ENCODE assay signal across 10 mouse cellular contexts in the genomic region with DNA sequence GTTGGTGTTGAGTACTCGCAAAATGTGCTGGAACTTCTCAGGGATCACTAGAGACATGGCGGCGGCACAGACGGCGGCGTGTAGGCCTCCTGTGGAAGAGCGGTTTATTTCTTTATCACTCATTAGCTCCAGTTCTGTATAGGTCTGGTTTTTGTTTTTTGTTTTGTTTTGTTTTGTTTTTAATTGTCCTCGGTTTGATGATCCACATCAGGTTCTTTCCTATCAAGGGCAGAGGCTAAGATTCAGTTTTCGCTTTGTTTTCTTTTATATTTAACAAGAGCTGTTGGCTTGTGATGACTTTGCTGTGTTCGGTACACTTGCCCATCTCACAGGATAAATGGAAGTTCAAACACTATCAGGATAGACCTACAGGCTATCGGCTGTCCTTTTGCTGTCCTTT. TPM values are rescaled to one million over a fixed set of nuclear protein-coding genes. Genes with fewer than 3 reads are reported as not detected.
DNase-seq lines count a peak whose midpoint lies in the region; ATAC-seq and TF ChIP-seq lines count a peak whose summit lies in the region.
"Had no signal": no experiment of that assay in that cellular context is flagged by ENCODE, and none has a peak within 500 bp of the region (broad histone marks: within the 10 kb centered on the region; RNA-seq: fewer than 3 reads in every experiment).

Gm10260 (minus strand) TSS at position 101 of the 400 bp plus-strand sequence.

- no peak within 1 kb of the TSS for H3K27ac ChIP-seq in stomach, embryonic 15.5 days
- no peak within 1 kb of the TSS for H3K27ac ChIP-seq in stomach, postnatal 0 days (replicated peaks)
- H3K27ac ChIP-seq in hindbrain, embryonic 12.5 days, result no peak within 1 kb of the TSS
- H3K27ac ChIP-seq: midbrain, embryonic 15.5 days had no signal

- H3K9ac ChIP-seq in stomach, embryonic 15.5 days, result no peak within 1 kb of the TSS
- no peak within 1 kb of the TSS for H3K9ac ChIP-seq in stomach, postnatal 0 days (ENCODE audit: low read length)
- H3K9ac ChIP-seq in hindbrain, embryonic 12.5 days, result no peak within 1 kb of the TSS
- H3K9ac ChIP-seq: midbrain, embryonic 15.5 days had no signal

- no peak for TF ChIP-seq CTCF in stomach, postnatal 0 days (IDR thresholded peaks at IDR 0.05; ENCODE audit: low read depth)

- H3K36me3 ChIP-seq in stomach, embryonic 15.5 days, result no peaks in the 10 kb centered on the region
- no peaks in the 10 kb centered on the region for H3K36me3 ChIP-seq in stomach, postnatal 0 days (ENCODE audit: control insufficient read depth, insufficient read depth, low read length)
- H3K36me3 ChIP-seq in myocyte (ENCODE audit: control insufficient read depth, insufficient read depth), result no peaks in the 10 kb centered on the region
- H3K36me3 ChIP-seq in hindbrain, embryonic 12.5 days, result no peaks in the 10 kb centered on the region
- H3K36me3 ChIP-seq: midbrain, embryonic 15.5 days had no signal

- no peak for DNase-seq in stomach, postnatal 0 days (ENCODE audit: low spot score)
- DNase-seq in adipocyte (ENCODE audit: low spot score), result no peak
- DNase-seq: kidney, postnatal 14 days had no signal

- 95% methylated on average over 11 of the region's 11 CpGs for WGBS in stomach, embryonic 15.5 days
- 97% methylated on average over 10 of the region's 11 CpGs for WGBS in stomach, postnatal 0 days
- WGBS in hindbrain, embryonic 12.5 days, result 93% methylated on average over 11 of the region's 11 CpGs

- 0 out of 2 replicates have a peak, but pooled peaks cover 6% of the 10 kb centered on the region for H3K4me1 ChIP-seq in stomach, embryonic 15.5 days
- no peaks in the 10 kb centered on the region for H3K4me1 ChIP-seq in stomach, postnatal 0 days (replicated peaks; ENCODE audit: control insufficient read depth, insufficient read depth)
- peaks cover 17% of the 10 kb centered on the region for H3K4me1 ChIP-seq in hindbrain, embryonic 12.5 days

- no peak for TF ChIP-seq EP300 in stomach, postnatal 0 days (optimal IDR thresholded peaks at IDR 0.05)

- H3K27me3 ChIP-seq in stomach, embryonic 15.5 days (replicated peaks), result no peaks in the 10 kb centered on the region
- H3K27me3 ChIP-seq in stomach, postnatal 0 days (ENCODE audit: control insufficient read depth, insufficient read depth, low read length), result no peaks in the 10 kb centered on the region
- H3K27me3 ChIP-seq in myocyte (ENCODE audit: control insufficient read depth, insufficient read depth, insufficient read length), result no peaks in the 10 kb centered on the region
- H3K27me3 ChIP-seq in hindbrain, embryonic 12.5 days, result no peaks in the 10 kb centered on the region
- H3K27me3 ChIP-seq: midbrain, embryonic 15.5 days had no signal

- no peak within 1 kb of the TSS for H3ac ChIP-seq in myocyte (ENCODE audit: control insufficient read depth, insufficient read length)

- H3K4me3 ChIP-seq in stomach, embryonic 15.5 days (replicated peaks), result no peak within 1 kb of the TSS
- no peak within 1 kb of the TSS for H3K4me3 ChIP-seq in stomach, postnatal 0 days (ENCODE audit: low read depth, low read length)
- H3K4me3 ChIP-seq in myocyte, result no peak within 1 kb of the TSS
- H3K4me3 ChIP-seq in hindbrain, embryonic 12.5 days, result no peak within 1 kb of the TSS
- H3K4me3 ChIP-seq: midbrain, embryonic 15.5 days had no signal

- H3K4me2 ChIP-seq in stomach, embryonic 15.5 days, result no peak within 1 kb of the TSS
- no peak within 1 kb of the TSS for H3K4me2 ChIP-seq in stomach, postnatal 0 days (replicated peaks; ENCODE audit: low read depth)
- no peak within 1 kb of the TSS for H3K4me2 ChIP-seq in myocyte (ENCODE audit: low read depth)
- H3K4me2 ChIP-seq in hindbrain, embryonic 12.5 days (replicated peaks), result no peak within 1 kb of the TSS
- H3K4me2 ChIP-seq: midbrain, embryonic 15.5 days had no signal

- H3K9me3 ChIP-seq in stomach, embryonic 15.5 days, result no peaks in the 10 kb centered on the region
- no peaks in the 10 kb centered on the region for H3K9me3 ChIP-seq in stomach, postnatal 0 days (ENCODE audit: control insufficient read depth, low read length)
- H3K9me3 ChIP-seq in hindbrain, embryonic 12.5 days (replicated peaks), result no peaks in the 10 kb centered on the region
- H3K9me3 ChIP-seq: midbrain, embryonic 15.5 days had no signal

- ATAC-seq in stomach, embryonic 15.5 days (ENCODE audit: insufficient read depth, low FRiP score, low read depth), result no peak
- no peak for ATAC-seq in stomach, postnatal 0 days (ENCODE audit: low FRiP score, low TSS enrichment)
- no peak for ATAC-seq in common myeloid progenitor, adult 5-6 weeks (replicated peaks; ENCODE audit: low read depth, poor library complexity, severe bottlenecking)
- ATAC-seq in inflammation-experienced regulatory T-cells, adult 6 months, result no peak
- no peak for ATAC-seq in activated CD4-positive, CD25-positive, alpha-beta regulatory T cell, adult 4 months
- ATAC-seq in hindbrain, embryonic 12.5 days (ENCODE audit: low FRiP score), result no peak
- ATAC-seq: midbrain, embryonic 15.5 days had no signal

- H3K79me2 ChIP-seq in myocyte (ENCODE audit: control insufficient read depth, insufficient read depth), result no peaks in the 10 kb centered on the region

- TF ChIP-seq POLR2A in myocyte (IDR thresholded peaks at IDR 0.05; ENCODE audit: insufficient read length, low read depth), result no peak

TF ChIP-seq in myocyte, 11 proteins besides CTCF, POLR2A, EP300 and RAD21:
- TF ChIP-seq MAX (IDR thresholded peaks at IDR 0.05; ENCODE audit: low read depth) (no peak), MYOD1 (IDR thresholded peaks at IDR 0.05; ENCODE audit: control insufficient read depth in 1 of 3, insufficient read length in 2 of 3, low read depth in 2 of 3) (no peak), E2F4 (IDR thresholded peaks at IDR 0.05; ENCODE audit: insufficient read depth) (no peak), SRF (IDR thresholded peaks at IDR 0.05; ENCODE audit: control insufficient read depth, insufficient read length, low read depth) (no peak), CEBPB (IDR thresholded peaks at IDR 0.05; ENCODE audit: insufficient read depth, poor library complexity, severe bottlenecking) (no peak), REST (IDR thresholded peaks at IDR 0.05; ENCODE audit: insufficient read depth, insufficient read length) (no peak), USF1 (IDR thresholded peaks at IDR 0.05; ENCODE audit: low read depth) (no peak), MYOG (IDR thresholded peaks at IDR 0.05; ENCODE audit: control insufficient read depth in 1 of 3, insufficient read depth in 1 of 3, insufficient read length in 2 of 3, low read depth in 2 of 3) (no peak), TCF12 (IDR thresholded peaks at IDR 0.05; ENCODE audit: insufficient read depth, poor library complexity, severe bottlenecking) (no peak), TCF3 (IDR thresholded peaks at IDR 0.05; ENCODE audit: insufficient read length, low read depth) (no peak), POLR2AphosphoS2 (IDR thresholded peaks at IDR 0.05; ENCODE audit: insufficient read length, low read depth) (no peak)

RNA-seq across cellular contexts. Expression of gene Gm10260, which starts in this region (rescaled TPM):
- polyA plus RNA-seq in stomach, embryonic 15.5 days (2015; fragmentation: Nextera tagmentation; extraction: Ambion mirVana), result 6.5 and 32.9 TPM in 2 replicates
- polyA plus RNA-seq in stomach, postnatal 0 days (2015; fragmentation: Nextera tagmentation; extraction: Ambion mirVana), result 4.2 and 8.9 TPM in 2 replicates
- 32.2 and 32.6 TPM in 2 replicates for total RNA-seq in common myeloid progenitor, adult 5-6 weeks (2017)
- polyA plus RNA-seq in inflammation-experienced regulatory T-cells, adult 6 months (2017; shearing (Covaris generic)), result 10 to 100 TPM in 2 of 3 experiments, 1 to 10 TPM in 1; 9.1 to 26.6 (median 25.0) TPM
- polyA plus RNA-seq in myocyte (2012; fragmentation: generic; extraction: Trizol), result 4,315 TPM
- polyA plus RNA-seq in activated CD4-positive, CD25-positive, alpha-beta regulatory T cell, adult 4 months (2017; shearing (Covaris generic)), result 10 to 100 TPM in 1 of 2 experiments, 1 to 10 TPM in 1; 8.6 to 23.0 TPM
- polyA plus RNA-seq in hindbrain, embryonic 12.5 days (2016; fragmentation: Nextera tagmentation; extraction: Ambion mirVana), result 1.2 and 3.2 TPM in 2 replicates

Comparison
In these comparisons a context has a peak if more than half of its experiments do, and no peak if none do; other contexts are left out.
1. RNA of gene Gm10260 (polyA plus RNA-seq): 4,315 TPM in myocyte (single experiment); 6.5 to 32.9 TPM in stomach, embryonic 15.5 days, 9.1 to 26.6 TPM in inflammation-experienced regulatory T-cells, adult 6 months, 8.6 to 23.0 TPM in activated CD4-positive, CD25-positive, alpha-beta regulatory T cell, adult 4 months, 4.2 to 8.9 TPM in stomach, postnatal 0 days and 1.2 to 3.2 TPM in hindbrain, embryonic 12.5 days; every median in the first group is over 100 times any median in the second.